Mouse (Mus musculus): ENCODE results near the gene Bloc1s1. TPM values are rescaled to one million over a fixed set of nuclear protein-coding genes. Genes with fewer than 3 reads are reported as not detected.
A peak's percentile ranks its signal among the peaks of the same experiment; 100 is the strongest.

Bloc1s1 gene
- total RNA-seq, 1 experiment from 2014 or later, result 127 TPM

DNA sequence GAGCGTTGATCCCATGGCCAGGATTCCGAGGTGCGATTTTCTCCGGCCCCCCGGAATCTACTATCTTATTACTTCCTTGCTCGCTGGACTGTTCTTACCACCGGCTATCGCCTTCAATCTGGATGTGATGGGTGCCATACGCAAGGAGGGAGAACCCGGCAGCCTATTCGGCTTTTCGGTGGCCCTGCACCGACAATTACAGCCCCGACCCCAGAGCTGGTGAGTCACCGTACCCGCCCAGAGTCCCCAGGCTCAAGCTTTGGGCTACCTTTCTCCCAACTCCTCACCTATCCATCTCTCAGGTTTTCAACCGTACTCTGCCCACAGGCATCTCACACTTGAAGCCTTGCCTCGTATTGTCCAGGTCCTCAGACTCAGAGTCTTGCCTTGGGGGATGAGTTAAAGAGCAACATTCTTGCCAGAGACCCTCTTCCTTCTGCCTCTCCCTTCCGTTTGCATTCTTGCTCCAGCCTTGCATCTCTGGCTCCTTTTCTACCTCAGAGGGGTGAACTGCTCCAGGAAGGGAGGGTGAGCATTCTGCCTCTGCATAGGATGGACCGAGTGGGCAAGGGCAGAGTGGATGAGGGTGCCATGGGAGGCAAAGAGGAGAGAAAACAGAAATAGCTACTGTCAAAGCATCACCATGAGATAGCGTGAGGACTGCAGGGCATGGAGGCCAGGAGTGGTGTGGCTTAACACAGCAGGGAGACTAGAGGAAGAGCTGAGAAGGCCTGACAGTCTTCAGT lies 10.3 kb upstream of the Bloc1s1 start:
- ATAC-seq (replicated peaks; ENCODE audit: insufficient number of reproducible peaks, low FRiP score, low TSS enrichment, poor library complexity, severe bottlenecking), result no peak

DNA sequence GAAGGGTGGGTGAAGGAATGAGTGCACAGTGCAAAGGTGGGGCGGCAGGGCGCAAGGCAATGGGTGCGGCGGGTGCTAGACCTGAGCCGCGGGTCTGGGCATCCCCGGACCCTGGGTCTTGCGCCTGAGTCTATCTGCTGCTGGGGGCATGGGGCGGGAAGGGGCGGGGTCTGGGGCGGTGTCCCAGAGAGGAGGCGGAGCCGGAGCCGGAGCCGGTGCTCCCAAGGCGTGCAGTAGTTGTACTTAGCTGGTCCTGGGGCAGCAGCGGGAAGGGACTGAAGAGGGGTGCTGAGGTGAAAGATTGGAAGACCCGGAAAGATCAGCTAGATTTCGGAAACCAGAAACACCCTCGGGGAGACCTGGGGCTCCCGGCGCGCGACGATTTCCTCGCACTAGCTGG lies 9.7 kb upstream of the Bloc1s1 start, which contains the start of gene Itga7:
Itga7 (plus strand) TSS at position 245 of the 400 bp plus-strand sequence.
- no peak for ATAC-seq (replicated peaks; ENCODE audit: insufficient number of reproducible peaks, low FRiP score, low TSS enrichment, poor library complexity, severe bottlenecking)

DNA sequence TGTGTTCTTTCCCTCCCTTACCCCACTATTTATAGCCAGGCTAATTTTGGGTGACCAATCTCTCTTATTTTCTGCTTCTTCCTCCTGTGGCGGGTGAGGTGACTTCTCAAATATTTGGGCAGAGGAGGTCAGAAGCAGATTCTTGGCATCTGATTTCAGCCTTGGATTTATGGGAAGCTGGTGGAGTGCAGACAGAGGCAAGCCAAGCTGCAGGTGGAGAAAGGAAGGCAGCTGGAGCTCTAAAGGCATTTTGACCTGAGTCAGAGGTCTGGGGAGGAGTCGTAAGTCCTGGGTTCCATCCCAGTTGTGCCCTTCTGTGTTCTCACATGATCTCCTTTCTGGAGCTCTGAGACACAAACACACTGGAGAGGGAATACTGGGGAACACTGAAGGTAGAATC lies 7.6 kb upstream of the Bloc1s1 start:
- ATAC-seq (replicated peaks; ENCODE audit: insufficient number of reproducible peaks, low FRiP score, low TSS enrichment, poor library complexity, severe bottlenecking), result no peak

DNA sequence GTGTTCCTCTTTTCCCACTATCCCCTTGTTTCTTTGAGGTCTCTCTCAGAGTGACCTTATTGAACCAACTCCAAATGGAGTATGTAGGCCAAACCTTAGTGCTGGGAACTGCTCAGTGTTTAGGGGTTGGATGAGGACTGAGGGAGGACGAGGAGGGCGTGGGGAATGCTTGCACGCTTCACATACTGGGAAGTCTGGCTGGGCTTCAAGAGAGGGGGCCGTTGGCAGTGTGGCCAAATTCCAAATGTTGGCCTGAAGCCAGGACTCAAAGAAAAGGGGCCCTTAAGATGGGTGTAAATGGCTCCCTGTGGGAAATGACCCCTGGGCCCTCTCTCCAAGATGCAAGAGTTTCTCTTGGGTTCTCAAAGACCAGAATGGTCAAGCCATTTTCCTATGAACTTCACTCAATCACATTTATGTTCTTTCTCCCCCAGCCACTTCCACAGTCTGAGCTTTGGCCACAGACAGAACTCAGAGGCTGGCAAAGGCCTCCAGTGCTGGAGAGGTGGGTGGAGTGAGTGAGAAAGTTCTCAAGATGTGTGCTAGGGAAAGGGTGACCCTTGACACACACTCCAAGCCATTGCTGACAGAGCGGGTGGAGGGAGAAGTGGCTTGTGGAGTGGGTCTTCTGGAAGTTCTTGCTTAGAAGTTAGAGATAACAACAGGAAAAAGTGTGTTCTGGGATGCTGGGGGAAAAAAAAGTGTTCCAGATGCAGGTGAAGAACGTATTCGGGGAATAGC lies 6.0 kb upstream of the Bloc1s1 start:
- no peak for ATAC-seq (replicated peaks; ENCODE audit: insufficient number of reproducible peaks, low FRiP score, low TSS enrichment, poor library complexity, severe bottlenecking)

DNA sequence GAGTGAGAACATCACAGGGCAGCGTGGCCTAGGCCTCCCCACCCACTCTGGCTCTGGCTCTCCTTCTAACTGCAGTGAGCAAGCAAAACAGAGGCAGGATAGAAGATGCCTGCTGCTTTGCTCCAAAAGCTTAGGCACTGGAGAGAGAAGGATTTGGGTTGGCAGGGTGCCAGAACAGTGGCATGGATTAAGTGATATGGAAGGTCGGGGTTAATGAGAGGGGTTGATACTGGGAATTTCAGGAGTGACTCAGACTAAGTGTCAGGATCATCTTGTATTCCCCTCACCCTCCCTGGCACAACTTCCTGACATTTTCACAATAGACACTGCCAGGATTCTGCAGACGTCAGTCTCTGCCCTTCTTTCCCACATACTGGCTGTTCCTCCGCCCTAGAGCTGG lies 4.5 kb upstream of the Bloc1s1 start:
- ATAC-seq (replicated peaks; ENCODE audit: insufficient number of reproducible peaks, low FRiP score, low TSS enrichment, poor library complexity, severe bottlenecking), result no peak

DNA sequence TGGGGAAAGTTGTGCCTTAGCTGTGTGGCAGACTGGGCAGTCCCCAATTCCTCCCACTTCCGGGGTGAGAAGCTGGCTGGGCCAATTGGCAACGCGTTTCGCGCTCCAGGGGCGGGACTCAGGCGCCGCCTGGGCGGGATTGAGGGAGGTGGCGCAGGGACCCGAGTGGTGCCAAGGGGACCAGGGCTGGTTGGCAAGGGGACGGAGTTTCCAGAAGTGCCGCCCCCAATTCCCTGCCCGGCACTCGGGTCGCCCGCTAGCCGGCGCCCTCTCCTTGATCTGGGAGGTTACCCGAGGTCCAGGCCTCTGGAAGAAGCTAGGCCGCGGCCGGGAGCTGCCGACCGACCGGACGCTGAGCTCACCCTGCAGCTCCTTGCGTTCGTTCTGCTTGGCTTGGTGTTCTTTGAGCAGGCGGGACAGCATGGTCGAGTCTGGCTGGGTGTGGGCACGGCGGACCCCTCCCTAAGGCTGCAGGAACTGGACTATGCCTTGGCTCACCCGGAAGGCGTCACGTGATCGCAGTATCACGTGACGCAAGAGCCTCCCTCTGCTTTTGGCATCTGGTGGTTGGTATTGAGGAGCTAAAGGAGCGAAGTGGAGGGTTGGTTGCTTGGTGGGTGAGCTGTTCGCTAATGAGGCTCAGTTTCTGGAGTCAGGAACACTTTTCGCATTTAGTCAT lies 683 bp downstream of the Bloc1s1 start:
- peak; percentile 88 for ATAC-seq (replicated peaks; ENCODE audit: insufficient number of reproducible peaks, low FRiP score, low TSS enrichment, poor library complexity, severe bottlenecking)

DNA sequence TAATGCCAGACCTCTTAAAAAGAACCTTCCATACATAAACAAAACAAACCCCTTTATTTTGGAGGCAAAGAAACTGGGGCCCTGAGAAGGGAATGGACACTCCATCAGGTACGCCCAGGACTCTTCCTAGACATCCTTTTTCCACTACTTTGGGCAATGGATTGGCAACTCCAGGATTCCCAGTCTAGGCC lies 1.1 kb downstream of the Bloc1s1 start, which contains the start of gene Rdh5:
Rdh5 (minus strand) TSS at position 67 of the 191 bp plus-strand sequence.
- ATAC-seq (replicated peaks; ENCODE audit: insufficient number of reproducible peaks, low FRiP score, low TSS enrichment, poor library complexity, severe bottlenecking), result no peak

DNA sequence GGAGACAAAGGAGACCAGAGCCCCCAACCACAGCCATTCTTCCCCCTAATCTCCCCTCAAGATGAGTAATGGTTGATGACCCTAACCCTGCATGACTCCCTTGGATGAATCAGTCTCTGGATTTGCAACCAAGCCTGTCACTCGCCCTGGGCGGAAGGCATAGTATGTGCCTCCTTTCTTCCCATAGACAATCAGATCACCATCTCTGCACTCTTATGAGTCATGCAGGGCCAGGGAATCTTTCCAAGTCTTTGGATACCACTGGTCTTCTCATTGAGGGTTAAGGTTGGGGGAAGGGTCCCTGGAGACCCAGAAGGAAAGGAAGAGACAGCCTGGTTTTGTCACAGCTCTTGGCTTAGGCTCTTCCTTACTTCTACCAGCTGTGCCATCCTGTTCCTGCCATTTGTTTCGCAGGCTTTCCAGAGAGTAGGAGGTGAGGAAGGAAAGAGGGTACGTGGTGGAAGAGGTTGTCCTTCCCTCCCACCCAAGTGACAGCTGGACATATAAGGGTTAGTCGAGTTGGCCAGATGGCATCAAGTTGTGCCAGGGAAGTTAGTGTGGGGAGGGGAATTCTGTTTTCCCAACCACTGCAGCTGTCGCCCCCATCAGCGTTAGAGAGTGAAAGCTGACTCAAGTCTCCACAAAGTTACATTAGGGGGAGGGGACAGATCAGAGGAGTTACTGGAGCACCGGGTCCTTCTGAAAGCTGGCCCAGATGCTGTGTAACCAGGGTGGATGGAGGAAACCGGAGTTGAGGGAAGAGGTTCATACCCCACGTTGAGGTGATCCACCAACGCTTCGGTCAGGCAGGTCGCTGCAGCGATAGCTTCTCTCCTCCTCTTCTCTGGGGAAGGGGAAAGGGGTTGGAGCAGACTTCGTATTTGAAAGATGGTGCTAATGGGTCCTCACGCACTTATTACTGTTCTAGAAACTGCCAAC lies 1.7 kb downstream of the Bloc1s1 start:
- ATAC-seq (replicated peaks; ENCODE audit: insufficient number of reproducible peaks, low FRiP score, low TSS enrichment, poor library complexity, severe bottlenecking), result no peak

DNA sequence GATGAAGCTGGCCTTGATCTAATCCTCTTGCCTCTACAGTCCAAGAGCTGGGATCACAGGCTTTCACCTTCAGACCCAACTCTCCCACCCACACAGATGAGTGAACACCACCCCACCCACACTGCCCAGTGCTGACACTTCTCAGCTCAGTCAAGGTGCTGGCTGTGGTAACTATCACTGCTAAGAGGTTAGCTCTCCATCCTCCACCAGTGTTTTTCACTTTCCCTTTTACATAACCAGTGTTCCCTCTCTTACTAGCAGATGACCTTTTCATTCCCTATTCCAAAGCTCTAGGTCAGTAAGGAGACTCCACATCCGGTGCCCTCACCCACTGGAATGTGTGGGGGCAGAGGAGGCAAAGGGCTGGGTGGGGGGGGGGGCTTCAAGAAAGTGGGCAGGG lies 2.6 kb downstream of the Bloc1s1 start:
- ATAC-seq (replicated peaks; ENCODE audit: insufficient number of reproducible peaks, low FRiP score, low TSS enrichment, poor library complexity, severe bottlenecking), result no peak

DNA sequence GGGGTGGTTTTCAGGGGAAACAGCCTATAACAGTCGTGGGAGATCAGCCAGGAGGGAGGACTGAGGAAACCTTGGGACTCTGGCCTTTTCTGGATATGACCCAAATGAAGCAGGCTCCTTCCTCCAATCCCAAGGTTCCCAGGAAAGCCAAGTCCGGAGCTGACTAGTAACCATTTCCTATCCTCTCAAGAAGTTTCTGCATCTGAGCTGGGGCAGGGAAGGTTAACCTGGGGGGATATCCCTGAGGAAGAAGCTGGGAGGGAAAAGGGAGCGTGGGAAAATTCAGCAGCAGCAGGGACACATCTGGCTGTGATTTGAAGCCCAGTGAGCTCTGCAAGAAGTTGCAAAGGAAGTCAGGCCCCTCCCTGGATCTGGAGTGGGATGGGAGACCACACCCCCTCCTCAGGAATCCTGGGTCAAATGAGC lies 3.1 kb downstream of the Bloc1s1 start:
- no peak for ATAC-seq (replicated peaks; ENCODE audit: insufficient number of reproducible peaks, low FRiP score, low TSS enrichment, poor library complexity, severe bottlenecking)

DNA sequence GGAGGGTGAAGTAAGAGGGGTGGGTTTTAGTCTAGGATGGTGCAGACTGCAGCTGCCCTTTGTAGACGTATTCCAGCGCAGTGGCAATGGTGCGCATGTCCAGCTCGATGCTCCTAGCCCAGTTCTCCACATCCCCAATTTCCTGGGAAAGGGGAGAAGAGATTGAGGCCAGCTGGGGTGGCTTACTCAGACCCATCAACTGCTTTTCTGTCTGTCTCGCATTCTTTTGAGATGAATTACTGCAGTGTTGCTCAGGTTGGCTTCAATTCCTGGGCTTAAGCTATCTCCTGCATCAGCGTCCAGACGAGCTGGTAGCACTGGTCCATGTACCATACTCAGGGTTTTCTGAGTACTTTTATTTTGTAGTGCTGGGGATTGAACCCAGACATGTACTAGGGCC lies 3.9 kb downstream of the Bloc1s1 start:
- no peak for ATAC-seq (replicated peaks; ENCODE audit: insufficient number of reproducible peaks, low FRiP score, low TSS enrichment, poor library complexity, severe bottlenecking)

DNA sequence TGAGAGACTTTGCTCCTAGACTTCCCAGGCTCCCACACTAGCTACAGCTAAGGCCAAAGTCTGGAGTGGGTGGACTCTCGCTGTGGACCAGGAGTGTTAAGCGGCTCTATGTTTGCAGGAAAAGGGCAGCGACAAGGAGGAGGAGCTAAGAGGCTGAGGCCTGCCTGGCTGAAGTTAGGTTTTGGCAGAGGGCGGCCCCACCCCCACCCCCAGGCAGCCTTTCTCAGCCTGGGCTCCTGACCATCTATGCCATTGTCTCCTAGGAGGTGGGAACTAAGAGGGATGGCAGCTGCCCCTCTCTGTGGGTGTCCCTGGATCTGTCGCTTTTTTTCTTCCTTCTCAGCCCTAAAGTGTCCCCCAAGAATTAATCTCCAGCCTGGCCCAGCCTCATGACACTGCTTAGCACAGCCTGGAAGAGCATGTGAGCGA lies 4.6 kb downstream of the Bloc1s1 start:
- ATAC-seq (replicated peaks; ENCODE audit: insufficient number of reproducible peaks, low FRiP score, low TSS enrichment, poor library complexity, severe bottlenecking), result no peak

DNA sequence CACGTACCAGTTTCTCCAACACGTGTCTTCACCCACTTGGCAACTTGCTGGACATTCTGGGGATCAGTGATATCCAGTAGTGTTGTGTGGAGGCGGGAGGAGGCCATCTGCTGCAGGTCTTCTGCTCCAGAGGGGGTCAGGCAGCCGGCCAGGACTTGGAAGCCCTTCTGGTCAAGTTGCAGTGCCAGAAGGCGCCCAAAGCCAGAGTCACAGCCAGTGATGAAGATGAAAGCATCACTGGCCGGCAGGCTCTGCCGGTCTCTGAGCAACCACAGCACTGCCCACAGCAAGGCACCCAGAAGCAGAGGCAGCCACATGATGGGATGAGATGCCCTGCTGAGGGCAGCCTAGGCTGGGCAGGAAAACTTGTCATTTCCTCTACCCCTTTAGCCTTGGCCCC lies 5.6 kb downstream of the Bloc1s1 start:
- no peak for ATAC-seq (replicated peaks; ENCODE audit: insufficient number of reproducible peaks, low FRiP score, low TSS enrichment, poor library complexity, severe bottlenecking)

DNA sequence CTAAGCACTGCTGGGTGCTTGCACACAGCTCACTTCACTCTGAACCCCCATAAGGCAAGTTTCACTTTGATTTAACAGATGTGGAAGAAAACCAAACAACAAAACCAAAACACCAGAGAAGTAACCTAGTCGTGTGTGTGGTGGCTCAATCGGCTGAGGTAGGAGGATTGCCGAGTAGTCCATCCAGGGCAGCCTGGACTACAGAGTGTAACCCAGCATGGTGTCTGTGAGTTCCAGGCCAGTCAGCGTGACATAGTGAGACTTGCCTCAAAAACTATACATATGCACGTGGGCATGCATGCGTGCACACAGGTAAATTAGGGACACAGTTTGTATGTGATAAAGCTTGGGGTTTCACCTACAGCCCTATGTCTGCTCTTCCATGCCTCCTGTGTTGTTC lies 6.4 kb downstream of the Bloc1s1 start:
- ATAC-seq (replicated peaks; ENCODE audit: insufficient number of reproducible peaks, low FRiP score, low TSS enrichment, poor library complexity, severe bottlenecking), result no peak

DNA sequence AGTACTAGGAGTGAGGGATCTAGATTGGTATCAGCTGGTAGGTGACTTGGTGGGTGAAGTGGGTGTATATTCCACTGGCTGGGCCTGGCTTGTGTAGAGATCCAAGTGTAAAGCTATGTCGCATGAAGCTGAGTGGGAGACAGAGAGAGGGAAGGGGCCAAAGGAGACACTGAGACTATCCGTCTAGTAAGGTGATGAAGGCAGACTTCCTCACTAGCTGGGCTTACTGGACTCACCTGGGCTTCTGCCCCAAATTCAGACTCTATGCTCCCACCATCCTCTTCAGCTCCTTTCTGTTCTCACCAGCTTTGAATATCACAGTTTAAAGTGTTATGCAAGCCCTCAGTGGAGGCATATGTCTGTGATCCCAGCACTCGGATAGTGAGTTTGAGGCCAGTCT lies 7.2 kb downstream of the Bloc1s1 start:
- ATAC-seq (replicated peaks; ENCODE audit: insufficient number of reproducible peaks, low FRiP score, low TSS enrichment, poor library complexity, severe bottlenecking), result no peak

DNA sequence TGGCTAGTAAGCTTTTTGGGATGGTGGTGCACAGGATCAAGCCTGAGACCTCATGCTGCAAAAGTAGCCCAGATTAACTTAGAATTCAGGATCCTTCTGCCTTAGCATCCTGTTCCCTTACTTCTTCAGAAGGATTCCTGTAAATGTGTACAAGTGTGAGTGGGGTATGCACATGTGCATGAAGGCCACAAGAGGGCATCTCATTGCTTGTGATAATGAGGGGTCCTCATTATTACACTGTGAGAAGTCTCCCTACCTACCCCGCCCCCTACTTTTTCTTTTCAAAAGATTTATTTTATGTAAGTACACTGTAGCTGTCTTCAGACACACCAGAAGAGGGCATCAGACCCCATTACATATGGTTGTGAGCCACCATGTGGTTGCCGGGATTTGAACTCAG lies 8.3 kb downstream of the Bloc1s1 start:
- ATAC-seq (replicated peaks; ENCODE audit: insufficient number of reproducible peaks, low FRiP score, low TSS enrichment, poor library complexity, severe bottlenecking), result no peak

DNA sequence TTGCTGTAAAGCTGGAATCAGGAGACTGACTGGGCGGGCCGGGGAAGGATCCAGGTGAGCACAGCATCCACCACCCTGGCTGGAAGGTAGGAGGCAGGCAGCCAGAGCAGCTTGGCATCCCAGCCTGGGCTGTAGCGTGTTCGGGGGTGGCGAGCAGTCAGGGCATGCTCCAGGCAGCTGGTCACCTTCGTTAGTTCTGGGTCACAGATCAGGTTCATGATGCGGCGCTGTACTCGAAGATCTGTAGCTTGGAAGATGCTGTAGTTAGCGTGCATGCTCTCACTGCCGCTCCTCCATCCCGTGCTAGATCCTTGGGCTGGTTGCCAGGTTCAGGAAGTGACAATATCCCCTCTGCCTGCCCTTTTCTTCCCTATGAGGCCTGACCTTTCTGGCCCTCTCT lies 10.1 kb downstream of the Bloc1s1 start:
- no peak for ATAC-seq (replicated peaks; ENCODE audit: insufficient number of reproducible peaks, low FRiP score, low TSS enrichment, poor library complexity, severe bottlenecking)

DNA sequence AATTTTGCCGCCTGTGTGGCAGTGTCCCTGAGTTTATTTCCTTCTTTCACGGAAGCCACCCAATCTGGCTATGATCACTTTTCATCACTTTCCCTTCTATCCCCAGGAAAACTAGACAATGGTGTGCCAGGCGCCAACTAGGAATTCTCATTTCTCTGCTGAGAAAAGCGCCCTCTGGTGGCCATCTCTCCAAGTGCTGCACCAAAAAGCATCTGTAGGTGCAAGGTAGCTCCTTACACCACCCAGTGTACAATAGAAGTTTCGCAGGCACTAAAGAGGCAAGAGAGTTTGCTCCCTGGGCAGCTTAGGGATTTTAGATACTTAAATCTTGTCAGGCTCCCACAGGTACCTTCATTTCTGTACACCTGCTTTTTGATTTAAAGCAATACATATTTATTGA lies 10.6 kb downstream of the Bloc1s1 start:
- ATAC-seq (replicated peaks; ENCODE audit: insufficient number of reproducible peaks, low FRiP score, low TSS enrichment, poor library complexity, severe bottlenecking), result peak; percentile 33; the same call in 1 of the 2 replicates

DNA sequence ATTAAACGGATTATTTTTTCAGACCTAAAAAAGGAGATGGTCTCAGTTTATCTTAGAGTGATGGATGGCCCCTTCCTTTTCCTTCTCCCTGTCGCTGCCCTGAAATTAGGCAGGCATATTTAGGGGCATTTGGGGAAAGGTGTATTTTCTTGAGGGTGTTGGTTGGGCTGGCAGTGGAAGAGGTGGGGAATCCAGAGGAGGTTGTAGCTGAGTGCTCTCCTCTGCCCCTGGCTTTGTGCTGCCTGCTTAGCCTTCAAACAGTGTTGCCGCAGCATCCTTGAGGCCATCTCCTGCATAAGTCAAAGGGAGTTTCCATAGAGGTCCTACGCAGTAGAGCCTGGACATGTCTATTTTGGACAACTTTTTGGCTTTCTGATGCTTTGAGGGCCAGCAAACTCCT lies 11.0 kb downstream of the Bloc1s1 start:
- no peak for ATAC-seq (replicated peaks; ENCODE audit: insufficient number of reproducible peaks, low FRiP score, low TSS enrichment, poor library complexity, severe bottlenecking)

Data from monocyte, adult 5-6 weeks (primary cell).